Mouse (Mus musculus) ES-CJ7 (cell line): ENCODE data around the gene Usp49.
A peak's percentile ranks its signal among the peaks of the same experiment; 100 is the strongest.

ENCODE experiments used
- DNase-seq: peaks from one replicate; pipeline ENCODE4 v3.0.0; 2011; ENCODE audit warnings: low read depth, low spot score

The Usp49 gene

DNA sequence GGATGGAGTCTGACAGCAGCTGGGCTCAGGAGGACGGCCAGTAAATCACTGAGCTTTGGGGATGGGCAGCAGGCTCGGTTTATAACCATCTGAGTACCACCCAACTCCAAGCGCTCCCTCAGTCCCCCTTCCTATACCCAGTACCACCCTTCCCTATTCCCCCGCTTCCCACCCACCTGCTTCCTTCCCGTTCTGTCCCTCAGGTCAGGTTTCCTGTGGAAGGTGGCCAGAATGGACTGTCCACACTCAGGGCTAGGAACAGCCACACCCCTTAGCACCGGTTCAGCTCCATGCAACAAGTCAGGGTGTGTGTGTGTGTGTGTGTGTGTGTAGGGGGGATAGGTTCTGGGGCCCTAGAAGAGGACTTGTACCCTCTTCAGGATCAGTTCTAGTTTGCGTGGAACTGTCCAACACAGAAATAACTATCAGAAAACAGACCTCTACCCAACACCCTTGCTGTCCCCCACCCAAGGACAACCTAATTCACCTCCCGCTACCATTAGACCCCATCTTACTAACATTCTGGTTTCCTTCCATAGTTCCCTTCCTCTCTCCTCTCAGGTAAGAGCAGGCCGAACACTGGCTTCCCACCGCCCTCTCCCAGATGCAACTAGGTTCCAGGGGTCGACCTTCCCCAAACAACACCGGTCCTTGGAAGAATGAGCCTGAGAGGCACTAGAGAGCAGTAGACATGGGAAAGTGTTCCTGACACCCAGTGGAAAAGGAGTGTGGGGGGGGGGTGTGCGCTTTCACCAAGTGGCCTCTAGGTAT is 63.4 kb downstream of the Usp49 start:
- no peak for DNase-seq

DNA sequence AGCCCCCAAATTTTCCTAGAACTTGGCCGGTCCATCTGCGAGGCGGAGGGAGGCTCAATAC is 63.8 kb downstream of the Usp49 start, which contains the start of gene Gm21981:
Gene Gm21981 (minus strand): TSS at position 14 of the 61 bp plus-strand sequence.
- no peak for DNase-seq

DNA sequence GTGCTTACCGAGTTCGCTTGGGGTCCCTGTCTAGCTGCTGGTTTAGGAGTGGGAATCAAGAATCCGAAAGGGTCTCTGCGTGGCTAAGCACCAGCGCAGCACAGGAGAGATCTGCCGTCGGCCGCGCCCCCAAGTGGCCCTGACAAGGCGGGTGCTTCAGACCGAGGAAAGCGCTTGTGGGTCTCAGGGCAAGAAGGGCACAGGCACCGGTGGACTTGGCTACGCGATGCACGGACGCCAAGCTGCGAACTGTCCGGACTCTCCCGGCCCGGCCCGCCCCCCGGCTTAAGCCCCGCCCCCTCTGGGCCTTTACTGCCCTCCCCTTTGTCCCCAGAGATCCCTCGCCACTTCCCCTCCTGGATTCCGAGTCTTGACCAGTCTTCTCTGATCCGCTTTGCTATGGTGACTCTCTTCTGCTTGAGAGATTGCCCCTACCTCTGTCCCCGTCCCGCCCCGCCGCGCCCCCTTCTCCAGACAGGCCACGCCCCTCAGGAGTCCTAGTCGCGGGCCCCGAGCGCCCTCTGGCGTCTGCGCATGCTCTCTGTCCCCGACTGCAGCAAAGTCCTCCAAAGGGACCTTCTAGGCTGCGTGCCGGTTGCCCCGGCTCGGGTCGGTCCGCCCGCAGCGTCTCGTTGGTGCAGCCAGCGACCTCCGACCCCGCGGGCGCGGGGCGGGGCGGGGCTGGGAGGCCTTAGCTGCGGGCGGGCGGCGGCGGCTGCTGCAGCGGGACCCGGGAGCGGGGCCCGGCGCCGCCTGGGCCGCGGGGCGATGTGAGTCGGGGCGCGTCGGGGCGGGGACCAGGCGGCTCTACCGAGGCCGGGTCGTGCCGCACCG is 64.2 kb downstream of the Usp49 start, which contains the start of gene Prickle4:
Gene Prickle4 (minus strand): TSS at position 234 of the 834 bp plus-strand sequence.
- DNase-seq, result peak; percentile 97

DNA sequence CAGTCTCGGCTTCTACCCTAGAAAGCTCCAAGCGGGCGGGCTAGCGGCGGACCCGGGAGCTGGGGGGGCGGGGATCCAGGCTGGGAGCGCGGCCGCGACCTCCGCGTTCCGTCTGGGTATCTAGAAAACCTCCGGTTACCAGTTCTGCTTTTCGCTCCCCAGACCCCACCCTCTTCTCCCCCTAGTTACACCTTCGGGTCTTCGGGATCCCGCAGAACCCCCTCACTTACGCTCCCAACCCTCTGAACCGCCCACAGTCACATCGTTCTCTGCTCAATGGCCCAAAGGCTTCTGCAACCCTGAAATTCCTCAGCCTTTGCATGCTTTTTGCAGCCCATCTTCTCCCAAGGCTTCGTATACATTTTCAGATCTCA is 64.8 kb downstream of the Usp49 start:
- DNase-seq, result no peak

DNA sequence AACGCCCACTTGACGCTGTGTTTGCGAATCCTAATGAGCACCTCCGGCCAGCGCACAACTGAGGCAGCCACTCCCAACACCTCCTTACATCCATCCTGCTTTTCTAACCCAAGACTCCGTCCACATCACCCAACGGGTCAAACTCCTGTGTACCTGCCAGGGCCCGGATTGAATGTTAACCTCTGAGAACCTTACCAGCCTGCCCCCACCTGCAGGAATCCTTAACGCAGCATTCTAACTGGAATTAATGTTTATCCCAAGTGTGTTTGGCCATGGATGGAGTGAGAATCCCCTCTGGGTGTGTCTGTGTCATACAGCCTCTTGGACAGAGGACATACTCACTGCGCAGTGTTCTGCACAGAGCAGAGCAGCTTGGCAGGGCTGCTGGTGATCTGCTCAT is 67.7 kb downstream of the Usp49 start:
- DNase-seq, result no peak

DNA sequence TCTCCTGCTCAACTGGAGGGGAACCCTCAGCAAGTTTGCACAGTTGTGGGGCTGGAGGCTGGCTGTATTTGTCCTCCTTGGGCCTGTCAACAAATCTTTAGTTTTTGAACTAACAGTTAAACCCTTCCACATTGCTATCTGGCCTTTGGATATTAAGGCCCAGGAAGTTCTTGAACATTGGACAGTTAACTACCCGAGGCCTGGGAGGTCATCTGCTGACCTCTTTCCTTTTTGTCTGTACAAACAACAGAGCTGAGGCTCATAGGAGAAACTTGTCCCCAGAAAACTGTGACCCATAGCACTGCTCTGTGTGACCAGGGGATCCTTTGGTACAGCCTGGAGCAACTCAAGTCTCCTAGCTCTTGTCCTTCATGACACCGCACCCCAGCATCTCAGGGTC is 68.6 kb downstream of the Usp49 start:
- no peak for DNase-seq

DNA sequence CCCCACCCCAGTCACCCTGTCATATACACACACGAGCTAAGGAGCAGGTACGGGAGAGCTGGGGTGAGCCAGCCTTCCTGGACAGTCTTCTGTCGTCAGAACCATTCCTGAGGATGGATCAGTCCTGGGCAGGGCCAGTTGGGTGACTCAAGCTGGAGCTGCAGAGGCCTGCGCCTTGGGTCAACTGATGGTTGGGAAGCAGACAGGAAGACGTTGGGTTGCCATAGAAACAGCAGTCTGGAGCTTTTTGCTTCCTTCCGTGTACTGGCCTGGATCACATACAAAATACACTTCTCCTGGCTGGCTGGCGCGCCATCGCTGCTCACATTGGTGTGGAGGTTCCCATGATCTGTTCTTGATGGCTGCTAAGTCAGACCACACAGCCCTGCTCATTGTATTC is 71.3 kb downstream of the Usp49 start:
- no peak for DNase-seq

DNA sequence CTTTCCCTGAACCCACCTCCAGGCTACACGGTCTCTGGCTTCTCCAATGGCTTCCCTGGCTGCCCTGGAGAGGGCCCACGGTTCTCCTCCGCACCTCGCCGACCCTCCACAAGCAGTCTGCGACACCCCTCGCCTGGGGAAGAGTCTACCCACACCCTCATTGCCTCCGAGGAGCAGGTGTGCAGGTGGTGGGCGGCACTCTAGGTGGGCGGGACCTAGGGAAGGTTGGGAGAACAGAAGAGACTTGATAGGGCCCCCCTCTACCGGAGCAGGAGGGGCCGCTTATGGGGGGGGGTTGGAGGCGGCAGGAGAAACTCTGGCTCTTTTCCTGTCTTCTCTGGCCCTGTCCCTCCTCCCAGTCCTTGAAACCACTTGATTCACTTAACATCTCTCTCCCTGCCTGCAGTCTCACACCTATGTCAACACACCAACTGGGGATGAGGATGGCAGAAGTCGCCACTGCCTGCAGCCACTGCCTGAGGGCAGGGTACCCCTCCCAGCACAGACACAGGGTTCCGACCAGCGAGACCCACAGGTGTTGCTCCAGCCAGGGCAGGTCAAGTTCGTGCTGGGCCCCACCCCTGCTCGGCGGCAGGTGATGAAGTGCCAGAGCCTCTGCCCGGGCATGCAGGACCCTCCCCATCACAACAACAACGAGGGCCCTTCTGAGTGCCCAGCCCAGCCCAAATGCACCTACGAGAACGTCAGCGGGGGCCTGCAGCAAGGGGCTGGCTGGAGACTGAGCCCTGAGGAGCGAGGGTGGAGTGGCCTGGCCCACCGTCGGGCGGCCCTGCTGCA is 72.3 kb downstream of the Usp49 start:
- DNase-seq, result peak; percentile 78

DNA sequence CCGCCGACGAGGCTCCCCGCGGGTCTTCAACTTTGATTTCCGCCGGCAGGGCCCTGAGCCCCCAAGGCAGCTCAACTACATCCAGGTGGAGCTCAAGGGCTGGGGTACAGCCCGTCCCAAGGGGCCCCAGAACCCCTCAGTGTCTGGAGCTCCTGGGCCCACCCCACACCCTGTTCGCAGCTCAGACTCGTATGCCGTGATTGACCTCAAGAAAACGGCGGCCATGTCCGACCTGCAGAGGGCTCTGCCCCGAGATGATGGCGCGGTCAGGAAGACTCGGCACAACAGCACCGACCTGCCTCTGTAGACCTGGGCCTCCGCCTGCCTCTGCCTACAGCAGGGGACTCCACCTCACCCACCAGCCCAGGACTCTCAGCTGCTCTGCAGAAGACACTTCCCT is 73.1 kb downstream of the Usp49 start:
- DNase-seq, result peak; percentile 45

DNA sequence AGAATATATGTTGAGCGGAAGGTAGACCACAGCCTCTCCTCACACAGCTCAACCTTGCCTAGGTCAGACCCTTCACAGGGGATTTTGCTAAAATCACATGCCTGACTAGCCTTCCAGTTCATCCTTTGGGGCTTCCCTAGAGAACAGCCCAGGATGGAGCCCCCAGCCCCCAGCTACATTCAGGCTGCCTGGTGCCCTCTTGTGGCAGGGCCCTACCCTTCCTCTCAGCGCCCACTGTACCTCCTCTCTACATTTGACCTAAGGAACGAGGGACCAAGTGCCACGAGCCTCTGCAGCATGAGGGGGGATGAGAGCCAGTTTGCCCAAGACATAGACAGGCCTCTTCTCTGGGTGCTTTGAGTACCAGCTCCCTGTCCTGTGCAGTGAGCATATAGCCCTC is 74.2 kb downstream of the Usp49 start:
- DNase-seq, result no peak

DNA sequence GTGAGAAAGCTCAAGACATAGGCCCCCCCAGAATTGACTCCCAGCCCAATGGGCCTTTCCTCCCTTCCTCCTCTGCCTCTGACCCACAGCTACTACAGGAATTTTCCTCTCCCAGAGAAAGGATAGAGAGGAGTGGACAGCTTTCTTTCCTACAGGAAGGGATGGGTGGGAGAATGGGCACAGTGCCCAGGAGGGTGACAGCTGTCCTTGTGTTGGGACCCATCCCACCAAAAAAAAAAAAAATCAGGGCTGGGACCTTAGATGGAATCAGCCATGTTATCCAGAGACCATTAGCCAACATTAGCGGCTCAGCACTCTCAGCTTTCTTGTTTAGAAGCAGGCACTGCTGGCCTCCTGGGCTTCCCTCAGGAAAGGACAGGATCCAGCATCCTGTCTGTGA is 75.7 kb downstream of the Usp49 start:
- no peak for DNase-seq

DNA sequence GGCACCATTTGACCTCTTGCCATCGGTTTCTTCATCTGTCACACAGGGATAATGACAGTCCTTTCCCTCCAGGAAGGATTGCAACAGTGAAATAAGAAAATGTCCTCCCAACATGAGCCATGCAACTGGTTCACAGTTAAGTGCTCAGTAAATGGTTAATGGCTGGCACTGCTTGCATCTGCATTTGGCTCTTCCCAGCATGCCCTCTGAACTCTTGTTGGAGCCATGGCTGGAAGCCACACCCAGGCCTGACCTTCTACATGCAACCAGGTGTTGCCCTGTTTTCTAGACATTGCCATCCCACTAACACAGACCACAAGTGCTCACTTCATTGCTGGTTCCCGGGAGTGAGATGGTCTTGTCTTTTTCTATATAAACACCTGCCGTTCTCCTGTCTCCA is 77.5 kb downstream of the Usp49 start:
- DNase-seq, result no peak

DNA sequence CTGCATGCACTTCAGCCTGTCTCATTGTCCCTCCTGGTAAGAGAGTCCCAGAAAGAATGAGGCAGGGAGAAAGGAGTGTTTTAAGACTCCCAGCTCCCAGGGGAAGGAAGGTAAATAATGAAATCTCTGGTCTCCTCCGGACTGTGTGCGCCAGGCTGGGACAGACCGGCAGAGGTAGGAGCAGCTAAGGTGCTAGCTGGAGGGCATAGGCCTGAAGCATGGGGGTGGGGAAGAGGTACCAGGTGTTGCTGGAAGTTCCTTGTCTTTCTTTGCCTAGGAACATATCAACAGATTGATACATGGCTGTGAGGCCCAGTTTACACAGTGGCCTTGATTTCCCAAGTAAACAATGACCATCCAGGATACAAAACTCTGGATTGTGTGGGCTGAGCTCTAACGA is 78.5 kb downstream of the Usp49 start:
- no peak for DNase-seq

DNA sequence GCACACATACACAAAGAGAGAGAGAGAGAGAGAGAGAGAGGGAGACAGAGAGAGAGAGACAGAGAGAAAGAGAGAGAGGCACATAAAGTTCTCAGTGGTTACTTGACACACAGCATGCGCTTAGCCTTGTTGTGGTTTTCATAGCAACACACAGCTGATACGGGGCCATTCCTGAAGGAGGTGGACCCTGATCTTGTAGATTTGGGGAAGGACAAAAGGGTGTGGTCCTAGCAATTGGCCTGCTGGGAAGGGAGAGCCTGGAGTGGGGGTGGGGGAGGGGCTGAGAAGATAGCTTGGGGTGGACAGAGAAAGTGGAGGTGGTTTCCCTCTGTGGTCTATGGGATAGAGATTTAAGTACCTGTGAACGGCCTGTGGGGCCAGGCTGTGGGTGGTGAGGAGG is 79.5 kb downstream of the Usp49 start:
- peak; percentile 70 for DNase-seq

DNA sequence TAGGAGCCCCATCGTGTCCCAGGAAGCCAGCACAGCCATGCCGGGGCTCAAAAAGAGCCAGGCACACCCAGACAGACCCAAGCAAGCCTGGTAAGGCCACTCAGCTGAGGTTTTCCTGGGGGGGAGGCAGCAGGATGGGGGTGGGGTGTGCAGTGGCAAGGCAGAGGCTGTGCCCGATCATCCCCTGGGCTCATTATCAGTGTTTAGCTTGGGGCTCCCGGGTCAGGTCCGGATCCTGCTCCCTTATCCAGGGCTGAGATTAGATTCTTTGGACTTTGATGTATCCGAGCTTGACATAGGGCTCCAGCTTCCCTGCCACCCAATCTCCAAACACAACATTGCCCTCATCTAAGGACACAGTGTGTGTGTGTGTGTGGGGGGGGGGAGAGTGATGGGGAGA is 81.4 kb downstream of the Usp49 start:
- no peak for DNase-seq

DNA sequence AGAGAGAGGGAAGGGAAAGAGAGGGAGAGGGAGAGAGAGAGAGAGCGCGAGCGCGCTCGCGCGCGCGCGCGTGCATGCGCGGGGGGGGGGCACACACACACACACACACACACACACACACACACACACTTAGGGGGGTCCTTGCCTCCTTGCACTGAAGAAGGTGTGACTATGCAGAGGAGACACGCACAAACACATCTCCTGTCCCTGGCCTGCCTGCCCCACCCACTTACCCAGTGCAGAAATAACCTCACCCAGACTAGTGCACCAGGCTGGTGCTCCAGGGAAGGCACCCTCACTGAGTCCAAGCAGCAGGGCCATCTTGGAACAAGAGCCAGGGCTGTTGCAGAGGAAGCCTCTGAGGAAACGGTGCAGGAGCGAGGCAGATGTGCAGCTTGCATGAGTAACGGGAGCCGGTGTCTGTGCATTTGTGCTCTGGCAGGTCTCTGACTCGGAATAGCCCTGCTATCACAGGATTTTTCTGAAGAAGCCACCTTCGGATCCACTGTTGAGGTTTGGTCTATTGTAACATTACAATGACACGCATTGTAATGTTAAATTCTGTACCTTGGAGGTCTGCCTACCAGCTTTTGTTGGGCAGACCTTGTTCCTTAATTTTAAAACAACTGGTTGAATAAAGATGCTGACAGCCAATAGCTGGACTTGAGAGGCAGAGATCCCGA is 82.5 kb downstream of the Usp49 start:
- DNase-seq, result peak; percentile 94

DNA sequence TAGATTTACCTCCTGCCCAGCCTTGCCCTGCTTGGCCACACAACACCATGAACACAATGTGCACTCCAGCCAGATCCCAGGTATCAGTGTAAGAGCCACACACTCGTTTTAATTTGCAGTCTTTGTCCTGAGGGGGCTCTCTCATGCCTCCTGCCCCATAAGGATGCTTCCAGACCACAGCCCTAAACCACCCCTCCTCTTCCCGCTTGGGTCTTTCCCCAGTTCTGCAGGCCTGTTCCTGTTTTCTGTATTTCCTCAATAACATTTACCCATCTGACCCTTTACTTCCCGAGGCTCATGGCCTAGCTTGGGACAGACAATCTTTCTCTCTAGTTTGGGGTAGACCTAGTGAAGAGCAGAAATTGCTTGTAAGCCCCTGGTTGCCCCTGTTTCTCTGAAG is 84.5 kb downstream of the Usp49 start:
- no peak for DNase-seq

DNA sequence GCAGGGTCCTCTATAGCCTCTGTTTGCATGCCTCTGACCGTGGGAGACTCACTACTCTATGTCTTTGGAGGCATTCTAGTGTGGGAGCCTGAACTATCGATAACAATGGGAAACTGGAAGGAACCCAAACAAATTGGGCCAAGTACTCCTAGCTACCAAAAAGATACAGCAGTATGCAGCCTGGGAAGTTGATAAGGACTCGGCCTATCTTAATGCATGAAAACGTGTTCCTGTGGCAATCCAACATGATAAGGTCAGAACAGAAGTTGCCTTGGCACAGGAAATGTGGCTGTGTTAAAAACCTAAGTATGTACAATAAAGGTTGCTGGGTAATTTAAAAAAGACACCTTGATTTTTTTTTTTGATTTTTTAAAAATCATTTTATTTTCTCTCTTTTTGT is 90.7 kb downstream of the Usp49 start:
- DNase-seq, result no peak

DNA sequence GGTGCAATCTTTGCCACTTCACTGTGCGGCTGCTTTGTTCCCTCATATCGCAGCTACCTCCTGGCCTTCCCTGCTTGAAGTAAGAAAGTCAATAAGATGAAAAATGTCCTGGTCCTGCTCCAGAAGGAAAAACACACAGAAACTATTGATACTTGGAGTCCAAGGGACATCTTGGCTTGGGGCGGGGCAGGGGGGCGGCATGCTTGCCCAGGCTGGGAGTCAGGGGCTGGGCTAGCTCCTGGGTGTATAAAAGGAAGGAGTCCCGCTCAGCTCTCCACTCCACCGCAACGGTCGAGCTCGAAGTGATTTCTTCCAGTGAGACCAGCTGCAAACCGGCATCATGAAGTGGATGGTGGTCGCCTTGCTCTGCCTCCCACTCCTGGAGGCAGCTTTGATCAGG is 96.1 kb downstream of the Usp49 start, which contains the start of gene Pgc:
Gene Pgc (plus strand): TSS at position 277 of the 400 bp plus-strand sequence.
- no peak for DNase-seq

DNA sequence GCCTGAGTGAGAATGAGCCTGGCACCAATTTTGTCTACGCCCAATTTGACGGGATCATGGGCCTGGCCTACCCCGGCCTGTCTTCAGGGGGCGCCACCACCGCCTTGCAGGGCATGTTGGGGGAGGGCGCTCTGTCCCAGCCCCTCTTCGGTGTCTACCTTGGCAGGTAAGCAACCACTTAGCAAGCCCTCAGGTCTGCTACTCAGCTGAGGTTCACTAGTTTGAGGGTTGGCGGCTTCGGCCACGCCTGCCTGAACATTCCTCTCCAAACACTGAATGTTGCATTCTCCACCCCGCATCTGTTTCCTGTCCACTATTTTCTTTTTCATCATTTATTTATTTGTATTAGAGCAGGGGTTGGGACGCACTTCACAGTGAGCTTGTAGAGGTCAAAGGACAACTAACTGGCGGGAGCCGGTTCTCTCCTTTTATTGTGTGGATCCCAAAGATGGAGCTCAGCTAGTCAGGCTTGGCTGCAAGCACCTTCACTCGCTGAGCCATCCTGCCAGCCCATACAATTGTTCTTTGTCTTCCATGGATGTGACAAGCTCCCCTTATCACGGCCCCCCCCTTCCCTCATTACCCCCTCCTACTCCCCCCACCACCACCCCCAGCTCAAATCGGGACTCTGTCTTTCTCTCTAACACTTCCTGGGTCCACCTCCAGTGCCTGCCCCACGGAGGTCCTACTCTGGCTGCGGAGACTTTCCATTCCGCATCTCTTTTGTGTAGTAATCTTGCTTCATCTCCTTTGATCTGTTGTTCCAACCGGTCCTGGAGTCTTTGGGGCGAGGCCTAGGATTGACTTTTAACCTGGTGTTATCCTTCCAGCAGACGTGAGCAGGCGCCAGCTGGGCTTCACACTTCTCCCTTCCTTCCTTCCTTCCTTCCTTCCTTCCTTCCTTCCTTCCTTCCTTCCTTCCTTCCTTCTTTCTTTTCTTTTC is 100.4 kb downstream of the Usp49 start:
- peak; percentile 75 for DNase-seq

DNA sequence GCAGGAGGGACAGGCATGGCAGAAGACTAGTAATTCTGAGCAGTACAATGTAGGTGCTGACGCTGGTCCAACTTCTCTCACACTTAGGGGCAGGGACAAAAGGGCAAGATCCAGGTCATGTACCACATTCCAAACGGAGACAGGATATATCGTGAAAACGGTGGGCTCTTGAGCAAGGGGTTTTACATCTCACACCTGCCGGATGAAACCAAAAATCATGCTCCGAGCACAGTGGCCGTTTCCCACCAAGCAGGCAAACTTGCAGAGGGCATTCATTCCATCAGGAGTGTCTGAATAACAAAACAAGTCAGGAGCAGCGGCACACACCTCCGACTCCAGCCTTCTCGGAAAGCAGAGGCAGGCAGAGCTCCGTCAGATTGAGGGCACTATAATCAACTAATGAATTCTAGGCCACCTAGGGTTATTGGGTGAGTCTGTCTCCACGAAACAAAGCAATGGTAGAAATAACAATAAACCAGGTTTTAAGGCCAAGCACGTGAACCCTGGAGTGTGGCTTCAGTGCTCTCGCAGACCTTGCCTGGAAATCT is 105.1 kb downstream of the Usp49 start:
- peak; percentile 73 for DNase-seq
